Mouse (Mus musculus) retina, adult 2 months (tissue): Measurements from ENCODE around the gene Bmp2.

Experiments used
- DNase-seq: peaks from one replicate; pipeline ENCODE4 v3.0.0-alpha.2; 2012; ENCODE audit warnings: low read depth, low spot score

Gene Bmp2

DNA sequence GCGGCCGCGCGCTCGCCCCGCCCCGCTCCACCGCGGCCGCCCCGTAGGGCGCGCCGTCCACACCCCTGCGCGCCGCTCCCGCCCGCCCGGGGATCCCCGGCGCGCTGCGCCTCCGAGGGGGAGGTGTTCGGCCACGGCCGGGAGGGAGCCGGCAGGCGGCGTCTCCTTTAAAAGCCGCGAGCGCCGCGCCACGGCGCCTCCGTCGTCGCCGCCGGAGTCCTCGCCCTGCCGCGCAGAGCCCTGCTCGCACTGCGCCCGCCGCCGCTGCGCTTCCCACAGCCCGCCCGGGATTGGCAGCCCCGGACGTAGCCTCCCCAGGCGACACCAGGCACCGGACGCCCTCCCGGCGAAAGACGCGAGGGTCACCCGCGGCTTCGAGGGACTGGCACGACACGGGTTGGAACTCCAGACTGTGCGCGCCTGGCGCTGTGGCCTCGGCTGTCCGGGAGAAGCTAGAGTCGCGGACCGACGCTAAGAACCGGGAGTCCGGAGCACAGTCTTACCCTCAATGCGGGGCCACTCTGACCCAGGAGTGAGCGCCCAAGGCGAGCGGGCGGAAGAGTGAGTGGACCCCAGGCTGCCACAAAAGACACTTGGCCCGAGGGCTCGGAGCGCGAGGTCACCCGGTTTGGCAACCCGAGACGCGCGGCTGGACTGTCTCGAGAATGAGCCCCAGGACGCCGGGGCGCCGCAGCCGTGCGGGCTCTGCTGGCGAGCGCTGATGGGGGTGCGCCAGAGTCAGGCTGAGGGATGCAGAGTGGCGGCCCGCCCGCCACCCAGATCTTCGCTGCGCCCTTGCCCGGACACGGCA, at the start of gene Bmp2:
Gene Bmp2, plus strand, starts transcription at position 129 of the 811 bp plus-strand sequence.
- no peak for DNase-seq

- no peak for DNase-seq
Measured at GRCm38 (mm10) chr2:133505678-133506077, 46.3 kb upstream of the Bmp2 start.

GRCm38 (mm10) chr2:133507045-133507444, 44.9 kb upstream of the Bmp2 start:
- DNase-seq = no peak

DNA sequence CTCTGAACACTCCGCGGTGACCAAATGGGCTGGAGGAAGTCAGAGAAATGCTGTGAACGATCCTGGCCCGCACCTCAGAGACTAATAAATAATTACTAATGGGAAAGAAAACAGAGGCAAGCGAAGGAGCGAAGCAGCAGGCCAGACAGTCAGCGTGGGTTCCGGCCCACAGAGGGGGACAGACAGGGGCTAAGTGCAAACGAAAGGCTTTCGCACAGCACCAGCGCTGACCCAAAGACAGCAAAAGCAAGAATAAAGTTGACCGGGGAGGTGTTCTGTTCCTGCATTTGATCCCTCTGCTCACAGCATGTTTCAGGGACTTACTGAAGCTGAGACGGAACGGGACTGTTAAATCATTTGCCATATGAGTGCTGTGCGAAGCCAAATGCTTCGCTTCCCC, 42.8 kb upstream of the Bmp2 start:
- no peak for DNase-seq

- no peak for DNase-seq
Measured at GRCm38 (mm10) chr2:133511011-133511779, 40.8 kb upstream of the Bmp2 start.

- DNase-seq = no peak
Measured at GRCm38 (mm10) chr2:133516331-133517046, 35.5 kb upstream of the Bmp2 start.

- no peak for DNase-seq
Measured at GRCm38 (mm10) chr2:133517867-133518266, 34.1 kb upstream of the Bmp2 start.

GRCm38 (mm10) chr2:133521193-133521592, 30.8 kb upstream of the Bmp2 start:
- no peak for DNase-seq

DNA sequence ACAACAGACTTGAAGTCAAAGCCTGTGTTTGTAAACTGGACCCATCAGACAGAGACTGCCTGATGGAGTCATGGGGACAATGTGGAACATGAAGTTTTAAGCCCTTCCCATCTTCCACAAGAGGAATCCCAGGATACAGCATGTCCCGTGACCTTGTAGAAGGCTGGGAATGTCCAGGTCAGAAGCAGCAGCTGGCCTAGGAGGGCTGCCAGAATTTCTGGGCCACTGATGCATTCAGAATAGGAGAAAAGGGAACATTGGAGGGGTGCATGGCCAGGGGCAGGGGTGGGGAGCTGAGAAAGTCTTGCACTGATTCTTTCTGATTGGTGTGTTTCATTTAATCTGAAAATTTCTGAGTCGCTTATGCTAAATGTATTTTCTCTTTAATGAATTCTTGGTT, 29.8 kb upstream of the Bmp2 start:
- no peak for DNase-seq

GRCm38 (mm10) chr2:133525621-133526181, 26.3 kb upstream of the Bmp2 start:
- no peak for DNase-seq

GRCm38 (mm10) chr2:133529396-133529795, 22.6 kb upstream of the Bmp2 start:
- no peak for DNase-seq

DNA sequence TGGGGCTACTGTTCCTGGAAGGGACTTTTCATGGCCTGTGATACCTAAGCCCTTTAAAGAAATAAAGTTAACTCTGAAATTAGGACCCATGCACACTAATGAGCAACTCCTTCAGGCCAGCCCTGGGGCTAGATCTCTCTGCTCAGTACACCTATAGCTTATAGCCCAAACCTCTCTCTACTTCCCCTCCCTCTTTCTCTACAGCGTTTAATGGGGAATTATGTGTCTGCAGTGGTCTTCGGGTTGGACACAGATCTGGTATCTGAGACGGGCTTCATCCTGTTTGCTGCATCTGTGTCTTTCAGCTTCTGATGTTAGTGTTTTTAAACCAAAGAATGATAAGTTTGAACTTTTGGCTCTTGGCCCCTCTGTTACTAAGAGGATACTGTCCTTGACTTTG, 18.9 kb upstream of the Bmp2 start:
- no peak for DNase-seq

DNA sequence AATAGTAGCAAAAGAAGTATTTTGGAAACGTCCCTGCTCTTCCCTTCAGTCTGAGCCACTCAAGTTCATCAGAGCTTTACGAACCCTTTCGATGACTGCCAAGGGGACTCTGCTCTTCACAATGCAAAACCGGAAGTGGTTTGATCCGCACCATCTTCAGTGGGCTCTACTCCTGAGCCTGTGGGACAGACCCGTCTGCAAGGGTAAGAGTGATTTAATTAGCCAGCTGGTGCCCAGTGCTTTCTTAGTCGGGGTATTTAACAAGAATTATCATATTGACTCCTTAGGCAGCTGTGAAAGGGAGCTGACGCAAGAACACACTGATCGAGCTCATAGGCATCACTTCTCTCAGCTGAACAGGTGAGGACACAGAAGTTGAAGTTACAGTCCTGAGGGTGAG, 16.5 kb upstream of the Bmp2 start:
- no peak for DNase-seq

- no peak for DNase-seq
Measured at GRCm38 (mm10) chr2:133536812-133537211, 15.1 kb upstream of the Bmp2 start.

GRCm38 (mm10) chr2:133540702-133541101, 11.3 kb upstream of the Bmp2 start:
- no peak for DNase-seq

DNA sequence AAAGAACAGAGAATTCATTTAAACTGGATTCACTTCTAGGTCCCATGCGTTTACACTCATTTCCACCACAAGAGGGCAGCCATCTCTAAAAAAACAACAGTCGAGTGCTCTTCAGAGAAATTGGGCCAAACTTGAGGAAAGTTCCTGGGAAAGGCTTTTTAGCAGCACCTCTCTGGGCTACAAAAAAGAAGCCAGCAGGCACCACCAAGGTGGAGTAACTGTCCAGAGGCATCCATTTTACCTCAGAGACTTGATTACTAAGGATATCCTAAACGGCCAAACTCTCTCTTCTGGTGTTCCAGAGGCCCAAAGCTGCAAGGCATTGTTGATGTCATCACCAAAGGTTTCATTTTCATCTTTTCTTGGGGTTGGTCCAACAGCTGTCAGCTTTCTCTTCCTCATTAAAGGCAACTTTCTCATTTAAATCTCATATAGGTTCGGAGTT, 1.7 kb upstream of the Bmp2 start:
- peak; percentile 28 for DNase-seq

- DNase-seq = no peak
Measured at GRCm38 (mm10) chr2:133552842-133553465, 995 bp downstream of the Bmp2 start.

GRCm38 (mm10) chr2:133553911-133554285, 1.9 kb downstream of the Bmp2 start:
- no peak for DNase-seq

DNA sequence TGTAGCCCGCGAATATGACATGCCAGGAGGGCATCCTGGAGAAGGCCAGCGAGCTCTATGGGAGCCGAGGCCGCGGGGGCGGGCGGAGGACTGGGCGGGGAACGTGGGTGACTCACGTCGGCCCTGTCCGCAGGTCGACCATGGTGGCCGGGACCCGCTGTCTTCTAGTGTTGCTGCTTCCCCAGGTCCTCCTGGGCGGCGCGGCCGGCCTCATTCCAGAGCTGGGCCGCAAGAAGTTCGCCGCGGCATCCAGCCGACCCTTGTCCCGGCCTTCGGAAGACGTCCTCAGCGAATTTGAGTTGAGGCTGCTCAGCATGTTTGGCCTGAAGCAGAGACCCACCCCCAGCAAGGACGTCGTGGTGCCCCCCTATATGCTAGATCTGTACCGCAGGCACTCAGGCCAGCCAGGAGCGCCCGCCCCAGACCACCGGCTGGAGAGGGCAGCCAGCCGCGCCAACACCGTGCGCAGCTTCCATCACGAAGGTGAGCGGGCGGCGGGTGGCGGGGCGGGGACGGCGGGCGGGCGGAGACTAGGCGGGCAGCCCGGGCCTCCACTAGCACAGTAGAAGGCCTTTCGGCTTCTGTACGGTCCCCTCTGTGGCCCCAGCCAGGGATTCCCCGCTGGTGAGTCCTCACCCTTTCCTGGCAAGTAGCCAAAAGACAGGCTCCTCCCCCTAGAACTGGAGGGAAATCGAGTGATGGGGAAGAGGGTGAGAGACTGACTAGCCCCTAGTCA, 2.5 kb downstream of the Bmp2 start:
- DNase-seq = no peak

DNA sequence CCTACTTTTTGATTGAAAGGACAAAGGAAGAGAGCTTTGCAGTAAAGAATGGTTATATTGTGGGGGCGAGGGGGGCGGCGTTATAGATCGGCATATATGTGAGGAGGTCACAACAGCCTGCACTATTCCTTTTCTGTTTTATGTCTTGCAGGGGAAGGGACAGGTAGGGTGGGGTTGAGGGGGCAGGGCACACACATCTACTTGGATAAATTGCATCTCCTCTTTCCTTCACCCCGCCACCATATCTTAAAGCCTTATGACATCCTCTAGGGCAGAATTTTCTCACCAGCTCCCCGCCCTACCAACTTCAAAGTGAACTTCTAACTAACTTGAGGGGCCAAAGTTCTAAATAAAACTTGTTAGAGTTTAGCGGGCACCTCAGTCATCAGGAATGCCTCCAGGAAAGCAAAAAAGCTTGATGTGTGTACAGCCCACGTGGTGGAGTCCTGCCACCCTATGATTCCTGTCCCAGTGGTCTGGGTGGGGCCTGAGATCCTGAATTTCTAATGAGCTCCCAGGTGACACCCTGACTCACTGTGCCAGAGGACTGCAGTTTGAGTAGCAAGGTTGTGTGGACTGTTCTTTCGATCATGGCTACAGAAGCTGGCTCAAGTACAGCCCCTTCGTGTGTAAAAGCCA, 12.4 kb downstream of the Bmp2 start:
- DNase-seq = no peak
